Mouse (Mus musculus) MEL (cell line): ENCODE results near the gene Pno1. TPM values are rescaled to one million over a fixed set of nuclear protein-coding genes. Genes with fewer than 3 reads are reported as not detected.

Experiments
- DNase-seq: peaks from one replicate; pipeline ENCODE4 v3.0.0; 2011; ENCODE audit warnings: low read depth, low spot score
- H3K27ac ChIP-seq: 2 replicates; pipeline ENCODE4 v1.5.1; 2012; ENCODE audit warnings: low read depth, mild to moderate bottlenecking, control low read depth, low read length, moderate library complexity; ENCODE audit not compliant: control insufficient read depth
- H3K27me3 ChIP-seq, 2 experiments: fragments of 150-350 bp in 1 of 2; sonication (generic) in 1 of 2; 2 replicates each; pipeline ENCODE4 v1.6.1; 2012; ENCODE audit warnings: low read length in 2 of 2, mild to moderate bottlenecking in 2 of 2, improper control_type of control experiment in 1 of 2, moderate library complexity in 1 of 2; ENCODE audit not compliant: insufficient read depth in 2 of 2, control insufficient read depth in 1 of 2
- H3K36me3 ChIP-seq, 2 experiments: 2 replicates each; pipeline ENCODE4 v1.6.1; 2012 to 2014; ENCODE audit warnings: low read length in 2 of 2, improper control_type of control experiment in 1 of 2, inconsistent platforms in 1 of 2, mild to moderate bottlenecking in 1 of 2; ENCODE audit not compliant: insufficient read depth in 2 of 2, control insufficient read depth in 1 of 2
- H3K4me1 ChIP-seq, 2 experiments: fragments of 150-350 bp in 1 of 2; sonication (generic) in 1 of 2; 2 replicates each; pipeline ENCODE4 v1.6.1; 2012; ENCODE audit warnings: low read length in 2 of 2, improper control_type of control experiment in 1 of 2, mild to moderate bottlenecking in 1 of 2; ENCODE audit not compliant: insufficient read depth in 2 of 2, control insufficient read depth in 1 of 2
- H3K4me3 ChIP-seq, 2 experiments: fragments of 150-350 bp in 1 of 2; sonication (generic) in 1 of 2; 2 replicates each; pipeline ENCODE4 v1.5.1; 2012; ENCODE audit warnings: low read depth in 2 of 2, low read length in 2 of 2, mild to moderate bottlenecking in 2 of 2, moderate library complexity in 2 of 2, control low read depth in 1 of 2, improper control_type of control experiment in 1 of 2; ENCODE audit not compliant: control insufficient read depth in 1 of 2, insufficient read depth in 1 of 2
- H3K79me2 ChIP-seq: 2 replicates; pipeline ENCODE4 v1.6.1; 2012; ENCODE audit warnings: mild to moderate bottlenecking, low read length, moderate library complexity; ENCODE audit not compliant: control insufficient read depth, poor library complexity, insufficient read depth
- H3K9ac ChIP-seq: 2 replicates; pipeline ENCODE4 v1.6.1; 2012; ENCODE audit warnings: low read depth, mild to moderate bottlenecking, control low read depth, low read length, moderate library complexity; ENCODE audit not compliant: control insufficient read depth, poor library complexity, severe bottlenecking
- H3K9me3 ChIP-seq: fragments of 150-350 bp; sonication (generic); replicated peaks from 2 replicates; pipeline ENCODE4 v1.6.1; 2012; ENCODE audit warnings: mild to moderate bottlenecking, low read length, improper control_type of control experiment, moderate library complexity; ENCODE audit not compliant: insufficient read depth
- CHD1 ChIP-seq: IDR thresholded peaks from 2 replicates; pipeline ENCODE4 v1.6.1; 2012; ENCODE audit warnings: low read depth, mild to moderate bottlenecking, inconsistent platforms, low read length, improper control_type of control experiment
- CHD2 ChIP-seq: IDR thresholded peaks from 2 replicates; pipeline ENCODE4 v1.6.1; 2011; ENCODE audit warnings: low read length, improper control_type of control experiment
- ETS1 ChIP-seq: IDR thresholded peaks from 2 replicates; pipeline ENCODE4 v1.6.1; 2012; ENCODE audit warnings: low read depth, mild to moderate bottlenecking, inconsistent platforms, low read length, improper control_type of control experiment, moderate library complexity
- GABPA ChIP-seq: IDR thresholded peaks from 2 replicates; pipeline ENCODE4 v1.6.1; 2012; ENCODE audit warnings: low read depth, mild to moderate bottlenecking, inconsistent platforms, low read length, improper control_type of control experiment, moderate library complexity
- GATA1 ChIP-seq: IDR thresholded peaks from 2 replicates; pipeline ENCODE4 v1.6.1; 2011; ENCODE audit warnings: low read depth, low read length, improper control_type of control experiment
- KAT2A ChIP-seq: conservative IDR thresholded peaks from 2 replicates; pipeline ENCODE4 v1.6.1; 2012; ENCODE audit warnings: low read depth, low read length, improper control_type of control experiment, inconsistent platforms
- MAX ChIP-seq: IDR thresholded peaks from 2 replicates; pipeline ENCODE4 v1.6.1; 2011; ENCODE audit warnings: low read length, improper control_type of control experiment
- MXI1 ChIP-seq: IDR thresholded peaks from 2 replicates; pipeline ENCODE4 v1.6.1; 2011; ENCODE audit warnings: mild to moderate bottlenecking, low read depth, low read length, improper control_type of control experiment
- MYB ChIP-seq: IDR thresholded peaks from 2 replicates; pipeline ENCODE4 v1.6.1; 2011; ENCODE audit warnings: mild to moderate bottlenecking, low read depth, low read length, improper control_type of control experiment
- MYC ChIP-seq: IDR thresholded peaks from 2 replicates; pipeline ENCODE4 v1.6.1; 2011; ENCODE audit warnings: low read depth, mild to moderate bottlenecking, low read length, improper control_type of control experiment, moderate library complexity
- NELFE ChIP-seq: IDR thresholded peaks from 2 replicates; pipeline ENCODE4 v1.6.1; 2011; ENCODE audit warnings: low read depth, low read length, improper control_type of control experiment
- POLR2A ChIP-seq, 2 experiments: IDR thresholded peaks; 2 replicates each; pipeline ENCODE4 v1.6.1; 2011 to 2012; ENCODE audit warnings: low read length in 2 of 2, mild to moderate bottlenecking in 2 of 2, control low read depth in 1 of 2, improper control_type of control experiment in 1 of 2, low read depth in 1 of 2, moderate library complexity in 1 of 2; ENCODE audit not compliant: control insufficient read depth in 1 of 2, insufficient read depth in 1 of 2, poor library complexity in 1 of 2
- POLR2AphosphoS2 ChIP-seq: IDR thresholded peaks from 2 replicates; pipeline ENCODE4 v1.6.1; 2011; ENCODE audit warnings: low read length, improper control_type of control experiment
- RAD21 ChIP-seq: IDR thresholded peaks from 2 replicates; pipeline ENCODE4 v1.6.1; 2011; ENCODE audit warnings: mild to moderate bottlenecking, low read depth, low read length, improper control_type of control experiment
- RCOR1 ChIP-seq: IDR thresholded peaks from 2 replicates; pipeline ENCODE4 v1.6.1; 2012; ENCODE audit warnings: low read depth, mild to moderate bottlenecking, inconsistent platforms, low read length, improper control_type of control experiment
- SMC3 ChIP-seq: IDR thresholded peaks from 2 replicates; pipeline ENCODE4 v1.6.1; 2011; ENCODE audit warnings: low read depth, low read length, improper control_type of control experiment
- TAL1 ChIP-seq: IDR thresholded peaks from 2 replicates; pipeline ENCODE4 v1.6.1; 2012; ENCODE audit warnings: mild to moderate bottlenecking, inconsistent platforms, low read length, moderate library complexity, mixed read lengths
- TBP ChIP-seq: IDR thresholded peaks from 2 replicates; pipeline ENCODE4 v1.8.0; 2011; ENCODE audit warnings: low read depth, low read length, improper control_type of control experiment
- TCF12 ChIP-seq: IDR thresholded peaks from 2 replicates; pipeline ENCODE4 v1.6.1; 2014; ENCODE audit warnings: low read depth, mild to moderate bottlenecking, inconsistent platforms, low read length, improper control_type of control experiment, moderate library complexity
- UBTF ChIP-seq: IDR thresholded peaks from 2 replicates; pipeline ENCODE4 v1.6.1; 2012; ENCODE audit warnings: low read depth, mild to moderate bottlenecking, inconsistent platforms, low read length, improper control_type of control experiment, moderate library complexity, borderline replicate concordance; ENCODE audit not compliant: insufficient read depth
- USF2 ChIP-seq, 2 experiments: IDR thresholded peaks; 2 replicates each; pipeline ENCODE4 v1.6.1; 2011 to 2012; ENCODE audit warnings: improper control_type of control experiment in 2 of 2, low read length in 2 of 2, borderline replicate concordance in 1 of 2, inconsistent platforms in 1 of 2, low read depth in 1 of 2, mild to moderate bottlenecking in 1 of 2; ENCODE audit not compliant: insufficient read depth in 1 of 2
- ZC3H11A ChIP-seq: IDR thresholded peaks from 2 replicates; pipeline ENCODE4 v1.6.1; 2012; ENCODE audit warnings: low read depth, mild to moderate bottlenecking, inconsistent platforms, low read length, improper control_type of control experiment
- polyA plus RNA-seq, 2 experiments: library from polyadenylated mRNA; stranded (reverse) in 1 of 2; unstranded in 1 of 2; fragments of >175 nt in 1 of 2; fragments of >200 nt in 1 of 2; gene quantifications; 2 replicates each; pipeline versions ENCODE4 v1.2.1 to v1.2.4; 2012; ENCODE audit warnings: low replicate concordance in 2 of 2, low read depth in 1 of 2; ENCODE audit not compliant: insufficient read length in 2 of 2, insufficient read depth in 1 of 2, missing spikeins in 1 of 2
- total RNA-seq: library from RNA; depleted of rRNA; stranded (reverse); fragments of 300-350 nt; gene quantifications from 2 replicates; pipeline ENCODE4 v1.2.3, GENCODE M21; 2012

Pno1 gene
- total and polyA plus RNA-seq, 3 experiments, result 64.4 to 1,147 (median 121) TPM

DNA sequence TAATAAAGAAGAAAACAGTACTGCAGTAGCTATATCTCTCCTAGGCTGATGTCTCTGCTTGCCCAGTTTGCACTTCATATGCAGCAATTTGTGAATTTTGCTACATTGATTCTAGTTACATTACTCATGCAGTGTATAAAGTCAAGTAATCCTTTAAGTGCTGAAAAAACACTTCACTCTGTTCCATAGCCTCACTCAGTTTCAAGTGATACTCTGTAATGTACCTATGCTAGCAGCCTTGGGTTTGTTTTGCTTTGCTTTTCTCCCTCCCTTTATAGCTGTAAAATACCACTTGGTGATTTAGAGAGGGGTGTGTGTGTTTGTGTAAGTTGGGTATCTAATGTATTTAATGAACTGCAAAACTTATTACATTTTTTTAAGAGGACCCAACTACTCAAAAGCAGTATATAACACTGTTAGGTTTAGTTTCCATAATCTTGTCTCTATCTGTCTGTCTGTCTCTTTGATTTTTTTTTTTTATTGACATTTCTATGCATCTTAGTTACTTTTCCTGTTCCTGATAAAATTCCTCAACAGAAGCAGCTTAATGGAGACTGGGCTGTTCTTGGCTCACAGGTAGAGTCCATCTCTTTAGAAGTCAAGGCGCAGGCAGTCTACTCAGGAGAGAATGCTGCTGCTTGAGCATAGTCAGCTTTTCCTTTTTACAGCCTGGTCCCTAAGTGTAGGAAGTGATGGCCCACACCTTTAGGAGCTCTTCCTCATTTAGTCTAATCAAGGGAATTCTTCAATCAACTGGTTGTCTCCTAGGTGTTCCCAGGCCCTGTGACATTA is 40.2 kb downstream of the Pno1 start:
- H3K27ac ChIP-seq, result no peak overlapping the region
- peaks cover 78% of the 10 kb centered on the region for H3K79me2 ChIP-seq
- no peak overlapping the region for H3K4me3 ChIP-seq
- H3K36me3 ChIP-seq, result peaks cover 6 to 16% of the 10 kb centered on the region in 2 experiments; a peak in 3 of 4 replicates
- TF ChIP-seq USF2 (IDR thresholded peaks at IDR 0.05; ENCODE audit: borderline replicate concordance in 1 of 2, insufficient read depth in 1 of 2, low read depth in 1 of 2, low read length in 2 of 2), result no peak
- no peak for TF ChIP-seq ETS1
- TF ChIP-seq NELFE, result no peak
- no peak for TF ChIP-seq RAD21
- no peak for TF ChIP-seq ZC3H11A
- TF ChIP-seq TAL1, result no peak
- TF ChIP-seq SMC3, result no peak
- no peak for DNase-seq
- H3K9me3 ChIP-seq, result no peaks in the 10 kb centered on the region
- peaks cover 0 to 2% of the 10 kb centered on the region in 2 experiments; a peak in 2 of 4 replicates for H3K4me1 ChIP-seq
- no peak overlapping the region for H3K9ac ChIP-seq
- no peaks in the 10 kb centered on the region for H3K27me3 ChIP-seq

- H3K27me3 ChIP-seq, result no peaks in the 10 kb centered on the region
- no peak overlapping the region for H3K27ac ChIP-seq
- peaks cover 6 to 15% of the 10 kb centered on the region in 2 experiments; a peak in 3 of 4 replicates for H3K36me3 ChIP-seq
- no peak overlapping the region for H3K9ac ChIP-seq
- H3K4me3 ChIP-seq, result no peak overlapping the region
- no peaks in the 10 kb centered on the region for H3K9me3 ChIP-seq
- DNase-seq, result no peak
- TF ChIP-seq MAX (no peak), CHD1 (no peak), TCF12 (no peak), KAT2A (no peak), CHD2 (no peak), GABPA (no peak), RCOR1 (no peak), POLR2AphosphoS2 (no peak), MXI1 (no peak), GATA1 (no peak), POLR2A (IDR thresholded peaks at IDR 0.05; ENCODE audit: control insufficient read depth in 1 of 2, insufficient read depth in 1 of 2, low read depth in 1 of 2, low read length in 2 of 2, poor library complexity in 1 of 2) (no peak), NELFE (no peak), MYB (no peak), USF2 (IDR thresholded peaks at IDR 0.05; ENCODE audit: borderline replicate concordance in 1 of 2, insufficient read depth in 1 of 2, low read depth in 1 of 2, low read length in 2 of 2) (no peak), TBP (no peak), MYC (no peak), UBTF (no peak)
- H3K4me1 ChIP-seq, result peaks cover 2% of the 10 kb centered on the region in 2 experiments; a peak in 3 of 4 replicates
- peaks cover 81% of the 10 kb centered on the region for H3K79me2 ChIP-seq
These were observed 42.1 kb downstream of the Pno1 start for GRCm38 (mm10) chr11:17169262-17169661.
